Mouse (Mus musculus) E14TG2a.4 (cell line): Measurements from ENCODE around the gene Lama2.

Experiments
- CTCF ChIP-seq: conservative IDR thresholded peaks from 2 replicates; pipeline ENCODE4 v1.5.1; 2014; ENCODE audit warnings: low read length
- NANOG ChIP-seq: IDR thresholded peaks from 2 replicates; pipeline ENCODE4 v1.6.1; 2014; ENCODE audit warnings: borderline replicate concordance, low read length, mixed read lengths

DNA sequence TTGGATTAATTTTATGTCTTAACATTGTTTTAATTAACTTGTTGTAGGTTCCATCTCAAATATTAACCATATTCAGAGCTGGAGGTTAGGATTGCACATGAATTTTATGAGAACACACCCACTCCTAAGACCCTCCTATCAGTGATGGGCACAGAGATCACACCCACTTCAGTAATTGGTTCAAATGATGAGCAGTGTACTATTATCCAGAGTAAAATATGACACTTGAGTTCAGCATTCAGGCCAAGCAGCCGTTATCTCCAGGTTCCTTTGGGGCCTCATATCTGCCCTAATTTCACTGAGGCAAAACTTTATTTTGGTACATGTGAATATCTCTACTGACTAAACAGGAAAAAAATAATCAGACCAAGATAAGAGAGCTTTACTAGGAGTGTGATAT lies 645.3 kb downstream of the Lama2 start:
- TF ChIP-seq CTCF = no peak
- TF ChIP-seq NANOG = no peak
